Mouse (Mus musculus): ENCODE data around the gene Luzp2. TPM values are rescaled to one million over a fixed set of nuclear protein-coding genes. Genes with fewer than 3 reads are reported as not detected.
"Not testable (repeated sequence)": the region's sequence is repeated elsewhere in the genome, so short reads cannot be mapped to it uniquely, and the experiment has no call there.

The Luzp2 gene
- polyA plus RNA-seq, 1 experiment from 2014 or later = 3.0 TPM

- no peak overlapping the region for H3K9ac ChIP-seq (replicated peaks; ENCODE audit: low read depth, low read length)
- no peak for ATAC-seq (ENCODE audit: insufficient number of reproducible peaks, insufficient read depth, low FRiP score, low read depth)
- no peaks in the 10 kb centered on the region for H3K36me3 ChIP-seq (ENCODE audit: control insufficient read depth, insufficient read depth, low read length)
- WGBS = 73% methylated on average over 3 of the region's 3 CpGs
- H3K4me2 ChIP-seq (replicated peaks; ENCODE audit: low read depth, low read length) = no peak overlapping the region
- no peaks in the 10 kb centered on the region for H3K4me1 ChIP-seq (ENCODE audit: control insufficient read depth, insufficient read depth, low read length)
- H3K9me3 ChIP-seq (ENCODE audit: control insufficient read depth, low read depth, low read length) = no peaks in the 10 kb centered on the region
- no peak overlapping the region for H3K27ac ChIP-seq (ENCODE audit: low read length)
- no peaks in the 10 kb centered on the region for H3K27me3 ChIP-seq (ENCODE audit: control insufficient read depth, insufficient read depth, low read length)
- no peak overlapping the region for H3K4me3 ChIP-seq (ENCODE audit: low read depth, low read length)
These were observed 86.7 kb downstream of the Luzp2 start for GRCm38 (mm10) chr7:54921991-54922390.

GRCm38 (mm10) chr7:54956759-54957158 is 121.5 kb downstream of the Luzp2 start:
- H3K27ac ChIP-seq (ENCODE audit: low read length) = no peak overlapping the region
- H3K4me1 ChIP-seq (ENCODE audit: control insufficient read depth, insufficient read depth, low read length) = no peaks in the 10 kb centered on the region
- H3K9me3 ChIP-seq (ENCODE audit: control insufficient read depth, low read depth, low read length) = no peaks in the 10 kb centered on the region
- H3K4me2 ChIP-seq (replicated peaks; ENCODE audit: low read depth, low read length) = no peak overlapping the region
- no peaks in the 10 kb centered on the region for H3K36me3 ChIP-seq (ENCODE audit: control insufficient read depth, insufficient read depth, low read length)
- H3K27me3 ChIP-seq (ENCODE audit: control insufficient read depth, insufficient read depth, low read length) = no peaks in the 10 kb centered on the region
- H3K4me3 ChIP-seq (ENCODE audit: low read depth, low read length) = no peak overlapping the region
- WGBS = 87% methylated on average over 2 of the region's 2 CpGs
- H3K9ac ChIP-seq (replicated peaks; ENCODE audit: low read depth, low read length) = no peak overlapping the region
- ATAC-seq (ENCODE audit: insufficient number of reproducible peaks, insufficient read depth, low FRiP score, low read depth) = no peak

- no peak for ATAC-seq (ENCODE audit: insufficient number of reproducible peaks, insufficient read depth, low FRiP score, low read depth)
- Histone ChIP-seq H3K4me2 (replicated peaks; ENCODE audit: low read depth, low read length) (no peak overlapping the region), H3K27ac (ENCODE audit: low read length) (no peak overlapping the region), H3K9me3 (ENCODE audit: control insufficient read depth, low read depth, low read length) (no peaks in the 10 kb centered on the region), H3K9ac (replicated peaks; ENCODE audit: low read depth, low read length) (no peak overlapping the region), H3K4me3 (ENCODE audit: low read depth, low read length) (no peak overlapping the region), H3K36me3 (ENCODE audit: control insufficient read depth, insufficient read depth, low read length) (no peaks in the 10 kb centered on the region), H3K27me3 (ENCODE audit: control insufficient read depth, insufficient read depth, low read length) (no peaks in the 10 kb centered on the region), H3K4me1 (ENCODE audit: control insufficient read depth, insufficient read depth, low read length) (no peaks in the 10 kb centered on the region)
- WGBS = 83% methylated on average over 4 of the region's 4 CpGs
These were observed 127.4 kb downstream of the Luzp2 start for GRCm38 (mm10) chr7:54962678-54963077.

- H3K9me3 ChIP-seq (ENCODE audit: control insufficient read depth, low read depth, low read length) = no peaks in the 10 kb centered on the region
- no peaks in the 10 kb centered on the region for H3K4me1 ChIP-seq (ENCODE audit: control insufficient read depth, insufficient read depth, low read length)
- no peaks in the 10 kb centered on the region for H3K36me3 ChIP-seq (ENCODE audit: control insufficient read depth, insufficient read depth, low read length)
- no peak overlapping the region for H3K27ac ChIP-seq (ENCODE audit: low read length)
- H3K4me3 ChIP-seq (ENCODE audit: low read depth, low read length) = no peak overlapping the region
- no peak overlapping the region for H3K9ac ChIP-seq (replicated peaks; ENCODE audit: low read depth, low read length)
- no peaks in the 10 kb centered on the region for H3K27me3 ChIP-seq (ENCODE audit: control insufficient read depth, insufficient read depth, low read length)
- no peak for ATAC-seq (ENCODE audit: insufficient number of reproducible peaks, insufficient read depth, low FRiP score, low read depth)
- no peak overlapping the region for H3K4me2 ChIP-seq (replicated peaks; ENCODE audit: low read depth, low read length)
These were observed 142.1 kb downstream of the Luzp2 start for GRCm38 (mm10) chr7:54977372-54977771.

- no peak for ATAC-seq (ENCODE audit: insufficient number of reproducible peaks, insufficient read depth, low FRiP score, low read depth)
These were observed 145.3 kb downstream of the Luzp2 start for GRCm38 (mm10) chr7:54980585-54980984.

GRCm38 (mm10) chr7:55000397-55000796 is 165.1 kb downstream of the Luzp2 start:
- H3K27ac ChIP-seq (ENCODE audit: low read length) = no peak overlapping the region
- no peaks in the 10 kb centered on the region for H3K36me3 ChIP-seq (ENCODE audit: control insufficient read depth, insufficient read depth, low read length)
- WGBS = 54% methylated on average over 2 of the region's 2 CpGs
- ATAC-seq (ENCODE audit: insufficient number of reproducible peaks, insufficient read depth, low FRiP score, low read depth) = no peak
- no peak overlapping the region for H3K9ac ChIP-seq (replicated peaks; ENCODE audit: low read depth, low read length)
- no peaks in the 10 kb centered on the region for H3K27me3 ChIP-seq (ENCODE audit: control insufficient read depth, insufficient read depth, low read length)
- H3K4me3 ChIP-seq (ENCODE audit: low read depth, low read length) = no peak overlapping the region
- H3K4me2 ChIP-seq (replicated peaks; ENCODE audit: low read depth, low read length) = no peak overlapping the region
- no peaks in the 10 kb centered on the region for H3K4me1 ChIP-seq (ENCODE audit: control insufficient read depth, insufficient read depth, low read length)
- H3K9me3 ChIP-seq (ENCODE audit: control insufficient read depth, low read depth, low read length) = no peaks in the 10 kb centered on the region

More at GRCm38 (mm10) chr7:54980585-54980984, 145.3 kb downstream of the Luzp2 start:
- H3K4me2 ChIP-seq (replicated peaks; ENCODE audit: low read depth, low read length) = no peak overlapping the region
- no peak overlapping the region for H3K9ac ChIP-seq (replicated peaks; ENCODE audit: low read depth, low read length)
- H3K27me3 ChIP-seq (ENCODE audit: control insufficient read depth, insufficient read depth, low read length) = no peaks in the 10 kb centered on the region
- WGBS = 77% methylated on average over 4 of the region's 4 CpGs
- no peak overlapping the region for H3K4me3 ChIP-seq (ENCODE audit: low read depth, low read length)
- no peak overlapping the region for H3K27ac ChIP-seq (ENCODE audit: low read length)
- no peaks in the 10 kb centered on the region for H3K9me3 ChIP-seq (ENCODE audit: control insufficient read depth, low read depth, low read length)
- H3K36me3 ChIP-seq (ENCODE audit: control insufficient read depth, insufficient read depth, low read length) = no peaks in the 10 kb centered on the region
- no peaks in the 10 kb centered on the region for H3K4me1 ChIP-seq (ENCODE audit: control insufficient read depth, insufficient read depth, low read length)

- no peak overlapping the region for H3K27ac ChIP-seq (ENCODE audit: low read length)
These were observed 174.0 kb downstream of the Luzp2 start for GRCm38 (mm10) chr7:55009173-55009771.

GRCm38 (mm10) chr7:55133850-55134249 is 298.6 kb downstream of the Luzp2 start:
- not testable (repeated sequence) for H3K27me3 ChIP-seq (ENCODE audit: control insufficient read depth, insufficient read depth, low read length); H3K4me2 ChIP-seq (replicated peaks; ENCODE audit: low read depth, low read length); H3K9ac ChIP-seq (replicated peaks; ENCODE audit: low read depth, low read length); H3K9me3 ChIP-seq (ENCODE audit: control insufficient read depth, low read depth, low read length); H3K27ac ChIP-seq (ENCODE audit: low read length); H3K36me3 ChIP-seq (ENCODE audit: control insufficient read depth, insufficient read depth, low read length); H3K4me3 ChIP-seq (ENCODE audit: low read depth, low read length); ATAC-seq (ENCODE audit: insufficient number of reproducible peaks, insufficient read depth, low FRiP score, low read depth); H3K4me1 ChIP-seq (ENCODE audit: control insufficient read depth, insufficient read depth, low read length)
- 90% methylated on average over 1 of the region's 2 CpGs for WGBS

More at GRCm38 (mm10) chr7:55009173-55009771, 174.0 kb downstream of the Luzp2 start:
- no peak overlapping the region for H3K9ac ChIP-seq (replicated peaks; ENCODE audit: low read depth, low read length)
- H3K36me3 ChIP-seq (ENCODE audit: control insufficient read depth, insufficient read depth, low read length) = no peaks in the 10 kb centered on the region
- H3K4me1 ChIP-seq (ENCODE audit: control insufficient read depth, insufficient read depth, low read length) = no peaks in the 10 kb centered on the region
- H3K27me3 ChIP-seq (ENCODE audit: control insufficient read depth, insufficient read depth, low read length) = no peaks in the 10 kb centered on the region
- no peak overlapping the region for H3K4me2 ChIP-seq (replicated peaks; ENCODE audit: low read depth, low read length)
- no peak overlapping the region for H3K4me3 ChIP-seq (ENCODE audit: low read depth, low read length)
- 64% methylated on average over 4 of the region's 4 CpGs for WGBS
- H3K9me3 ChIP-seq (ENCODE audit: control insufficient read depth, low read depth, low read length) = no peaks in the 10 kb centered on the region
- no peak for ATAC-seq (ENCODE audit: insufficient number of reproducible peaks, insufficient read depth, low FRiP score, low read depth)

GRCm38 (mm10) chr7:55188927-55189326 is 353.6 kb downstream of the Luzp2 start:
- WGBS = 91% methylated on average over 10 of the region's 10 CpGs

More at GRCm38 (mm10) chr7:55188927-55189326, 353.6 kb downstream of the Luzp2 start:
- Histone ChIP-seq H3K4me2 (replicated peaks; ENCODE audit: low read depth, low read length) (no peak overlapping the region), H3K4me3 (ENCODE audit: low read depth, low read length) (no peak overlapping the region), H3K9ac (replicated peaks; ENCODE audit: low read depth, low read length) (no peak overlapping the region), H3K36me3 (ENCODE audit: control insufficient read depth, insufficient read depth, low read length) (no peaks in the 10 kb centered on the region), H3K27me3 (ENCODE audit: control insufficient read depth, insufficient read depth, low read length) (no peaks in the 10 kb centered on the region), H3K4me1 (ENCODE audit: control insufficient read depth, insufficient read depth, low read length) (no peaks in the 10 kb centered on the region), H3K27ac (ENCODE audit: low read length) (no peak overlapping the region), H3K9me3 (ENCODE audit: control insufficient read depth, low read depth, low read length) (no peaks in the 10 kb centered on the region)
- no peak for ATAC-seq (ENCODE audit: insufficient number of reproducible peaks, insufficient read depth, low FRiP score, low read depth)
